Mouse (Mus musculus): ENCODE measurements around the gene Kcna2.
A peak's percentile ranks its signal among the peaks of the same experiment; 100 is the strongest.

Kcna2 gene

GRCm38 (mm10) chr3:107101787-107102651 lies 1.1 kb downstream of the Kcna2 start:
- peak; percentile 56 for DNase-seq (ENCODE audit: inconsistent ontology term)

- no peak for DNase-seq (ENCODE audit: inconsistent ontology term)
Measured at GRCm38 (mm10) chr3:107103041-107103440, 2.1 kb downstream of the Kcna2 start.

- DNase-seq (ENCODE audit: inconsistent ontology term), result no peak
Measured at GRCm38 (mm10) chr3:107103462-107103861, 2.5 kb downstream of the Kcna2 start.

GRCm38 (mm10) chr3:107105986-107106385 lies 5.0 kb downstream of the Kcna2 start:
- DNase-seq (ENCODE audit: inconsistent ontology term), result no peak

GRCm38 (mm10) chr3:107112498-107112897 lies 11.6 kb downstream of the Kcna2 start:
- no peak for DNase-seq (ENCODE audit: inconsistent ontology term)

GRCm38 (mm10) chr3:107112932-107113659 lies 12.2 kb downstream of the Kcna2 start:
- no peak for DNase-seq (ENCODE audit: inconsistent ontology term)

- peak; percentile 86 for DNase-seq (ENCODE audit: inconsistent ontology term)
Measured at GRCm38 (mm10) chr3:107113771-107114737, 13.1 kb downstream of the Kcna2 start.

GRCm38 (mm10) chr3:107114941-107115340 lies 14.0 kb downstream of the Kcna2 start:
- no peak for DNase-seq (ENCODE audit: inconsistent ontology term)

GRCm38 (mm10) chr3:107115746-107116145 lies 14.8 kb downstream of the Kcna2 start:
- no peak for DNase-seq (ENCODE audit: inconsistent ontology term)

GRCm38 (mm10) chr3:107119864-107120564 lies 19.1 kb downstream of the Kcna2 start:
- peak; percentile 57 for DNase-seq (ENCODE audit: inconsistent ontology term)

GRCm38 (mm10) chr3:107122306-107122705 lies 21.4 kb downstream of the Kcna2 start:
- DNase-seq (ENCODE audit: inconsistent ontology term), result peak; percentile 74

- DNase-seq (ENCODE audit: inconsistent ontology term), result no peak
Measured at GRCm38 (mm10) chr3:107127667-107128066, 26.7 kb downstream of the Kcna2 start.

- DNase-seq (ENCODE audit: inconsistent ontology term), result no peak
Measured at GRCm38 (mm10) chr3:107128421-107128820, 27.5 kb downstream of the Kcna2 start.

- DNase-seq (ENCODE audit: inconsistent ontology term), result no peak
Measured at GRCm38 (mm10) chr3:107129251-107129650, 28.3 kb downstream of the Kcna2 start.

- peak; percentile 57 for DNase-seq (ENCODE audit: inconsistent ontology term)
Measured at GRCm38 (mm10) chr3:107130661-107131326, 29.8 kb downstream of the Kcna2 start.

GRCm38 (mm10) chr3:107131846-107132245 lies 30.9 kb downstream of the Kcna2 start:
- DNase-seq (ENCODE audit: inconsistent ontology term), result no peak

- DNase-seq (ENCODE audit: inconsistent ontology term), result no peak
Measured at GRCm38 (mm10) chr3:107132651-107133050, 31.7 kb downstream of the Kcna2 start.

GRCm38 (mm10) chr3:107134457-107134856 lies 33.5 kb downstream of the Kcna2 start:
- no peak for DNase-seq (ENCODE audit: inconsistent ontology term)

GRCm38 (mm10) chr3:107147126-107147525 lies 46.2 kb downstream of the Kcna2 start:
- DNase-seq (ENCODE audit: inconsistent ontology term), result no peak

GRCm38 (mm10) chr3:107149006-107149405 lies 48.1 kb downstream of the Kcna2 start:
- no peak for DNase-seq (ENCODE audit: inconsistent ontology term)
